Mouse (Mus musculus) testis, adult 2 months (tissue): Measurements from ENCODE around the gene Slc30a6.

Experiments used
- CTCF ChIP-seq: fragments of 200-500 bp; IDR thresholded peaks from 2 replicates; pipeline ENCODE4 v1.5.1; 2012; ENCODE audit warnings: low read depth, mild to moderate bottlenecking, inconsistent platforms, low read length, moderate library complexity; ENCODE audit not compliant: control insufficient read depth, insufficient read depth, insufficient replicate concordance
- POLR2A ChIP-seq: fragments of 200-500 bp; IDR thresholded peaks from 2 replicates; pipeline ENCODE4 v1.6.1; 2012; ENCODE audit warnings: low read depth, mild to moderate bottlenecking, inconsistent platforms, low read length, moderate library complexity; ENCODE audit not compliant: control insufficient read depth

- TF ChIP-seq CTCF (no peak), POLR2A (no peak)
Observed at GRCm38 (mm10) chr17:74457972-74458677, 62.7 kb downstream of the Slc30a6 start.
